Mouse (Mus musculus) fibroblast of lung, adult 2 months (primary cell): ENCODE data around the gene Smg7.

ENCODE experiments used
- DNase-seq: peaks from one replicate; pipeline ENCODE4 v3.0.0-alpha.2; 2011; ENCODE audit warnings: low read depth

The Smg7 gene

DNA sequence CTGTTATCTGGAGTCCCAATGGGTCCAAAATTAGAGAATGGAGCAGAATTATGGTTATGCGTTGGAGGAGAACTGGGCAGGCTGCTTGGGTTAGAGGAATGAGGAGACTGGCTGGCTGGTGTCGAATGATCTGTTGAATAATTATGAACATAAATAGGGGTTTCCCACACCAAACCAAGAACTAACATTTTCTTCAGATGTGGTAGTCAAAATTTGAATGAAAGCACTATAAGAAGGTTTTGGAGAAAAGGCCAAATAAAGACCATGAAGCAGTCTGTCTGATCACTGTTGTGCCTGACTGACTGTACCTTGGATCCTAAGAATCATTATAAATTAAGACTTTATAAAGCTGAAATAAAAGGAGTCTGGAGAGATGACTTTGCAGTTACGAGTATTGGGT, 62.1 kb downstream of the Smg7 start:
- DNase-seq = no peak

- no peak for DNase-seq
Observed at GRCm38 (mm10) chr1:152838841-152839240, 63.6 kb downstream of the Smg7 start.

DNA sequence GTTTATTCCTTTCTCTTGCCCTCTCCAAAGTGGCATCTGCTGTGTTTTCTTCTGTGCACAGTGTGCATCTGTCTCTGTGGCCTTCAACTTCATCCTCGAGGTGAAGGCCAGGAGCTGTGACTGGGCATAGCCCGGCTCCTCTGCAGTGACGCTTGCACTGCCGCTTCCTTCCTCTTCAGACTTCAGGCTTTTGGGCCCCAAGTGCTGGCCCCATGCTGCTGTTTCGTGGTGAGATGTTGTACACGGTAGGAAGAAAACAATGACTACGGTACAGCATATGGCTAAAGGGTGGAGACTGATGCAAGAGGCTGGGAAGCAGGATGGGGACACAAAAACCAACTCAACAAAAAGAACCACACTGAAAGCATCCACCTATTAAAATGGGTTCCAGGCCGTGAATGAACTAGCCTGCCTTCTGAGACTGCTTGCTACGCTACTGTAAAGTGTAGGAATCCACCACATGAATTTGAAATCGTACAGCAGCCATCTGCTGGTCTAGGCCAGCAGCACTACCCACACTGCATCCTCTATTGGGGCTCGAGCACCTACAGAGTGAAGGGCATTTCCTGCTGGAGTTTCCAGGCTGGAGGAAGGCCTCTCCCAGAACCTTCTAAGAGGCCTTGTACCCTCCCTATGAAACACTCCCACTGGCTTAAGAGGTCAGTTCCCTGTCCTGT, 64.3 kb downstream of the Smg7 start:
- no peak for DNase-seq

- no peak for DNase-seq
Observed at GRCm38 (mm10) chr1:152835061-152835460, 67.4 kb downstream of the Smg7 start.

- no peak for DNase-seq
Observed at GRCm38 (mm10) chr1:152832316-152832715, 70.1 kb downstream of the Smg7 start.

DNA sequence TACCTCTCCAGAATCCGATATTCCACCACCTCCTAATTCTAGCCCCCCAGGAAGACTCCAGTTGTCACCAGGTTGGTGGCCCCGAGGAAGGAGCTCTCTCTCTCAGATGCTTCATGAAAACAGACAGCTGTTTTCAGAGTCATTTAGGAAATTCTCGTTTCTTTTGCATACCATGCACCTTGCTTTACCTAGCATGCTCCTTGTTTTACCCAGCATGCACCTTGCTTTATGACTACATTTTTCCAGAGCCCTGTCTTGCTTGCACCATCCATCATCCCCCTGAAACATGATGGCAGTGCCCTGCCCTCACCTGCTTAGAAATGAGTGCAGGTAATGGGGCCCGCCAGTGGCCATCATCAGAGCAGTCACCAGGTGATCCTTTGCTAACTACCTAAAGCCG, 70.8 kb downstream of the Smg7 start:
- DNase-seq = no peak

DNA sequence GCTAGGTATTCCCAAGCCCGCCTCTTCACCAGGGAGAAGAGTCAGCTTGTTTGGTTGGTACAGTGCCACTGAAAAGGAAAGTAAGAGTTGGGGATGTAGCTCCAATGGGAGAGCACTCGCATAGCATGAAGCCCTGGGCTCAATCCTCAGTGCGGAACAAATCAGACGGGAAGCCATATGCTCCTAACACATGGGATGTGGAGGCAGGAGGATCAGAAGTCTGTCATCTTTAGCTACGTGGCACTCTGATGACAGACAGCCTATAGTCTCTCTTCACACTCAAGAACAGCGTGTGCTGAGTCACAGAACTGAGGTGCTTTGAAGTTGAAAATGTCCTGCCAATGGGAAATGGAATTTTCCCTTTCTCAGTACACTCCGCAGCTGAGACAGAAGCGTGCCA, 71.4 kb downstream of the Smg7 start:
- no peak for DNase-seq

DNA sequence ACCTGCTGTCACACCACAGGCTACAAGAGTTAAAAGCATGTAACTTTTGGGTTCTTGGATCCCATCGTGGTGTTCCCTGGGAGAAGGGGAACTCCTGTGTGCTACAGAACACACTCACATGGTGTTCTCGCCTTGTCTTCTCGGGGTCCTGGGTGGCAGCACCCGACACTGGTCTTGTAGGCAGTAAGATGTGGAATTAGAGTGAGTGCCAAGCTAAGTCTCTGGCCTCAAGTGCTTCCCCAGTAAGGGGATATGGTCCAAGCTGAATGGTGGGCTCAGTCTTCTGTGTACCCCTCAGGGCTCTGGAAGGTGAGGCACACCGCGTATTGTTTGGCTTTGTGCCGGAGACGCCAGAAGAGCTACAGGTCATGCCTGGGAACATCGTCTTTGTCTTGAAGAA, 72.4 kb downstream of the Smg7 start:
- DNase-seq = no peak

GRCm38 (mm10) chr1:152828637-152829355, 73.7 kb downstream of the Smg7 start:
- DNase-seq = no peak

DNA sequence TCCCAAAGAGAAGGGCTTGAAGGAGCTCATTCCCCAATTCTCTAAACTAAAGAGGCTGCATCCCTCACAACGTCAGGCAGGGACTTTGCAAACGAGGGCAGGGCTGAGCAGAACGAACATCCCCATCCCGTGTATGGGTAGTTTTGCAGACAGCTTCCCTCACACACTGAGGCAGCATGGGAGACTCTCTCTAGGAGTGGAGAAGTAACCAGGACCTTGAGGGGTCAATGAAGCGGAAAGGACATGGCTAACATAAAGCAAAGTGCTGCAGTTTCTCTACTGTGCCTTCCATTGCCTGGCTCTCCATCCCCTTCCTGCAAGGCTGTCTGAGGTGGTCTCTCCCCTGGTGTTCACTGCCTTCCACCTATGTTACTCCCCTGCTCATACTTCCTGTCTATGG, 74.3 kb downstream of the Smg7 start:
- DNase-seq = no peak

DNA sequence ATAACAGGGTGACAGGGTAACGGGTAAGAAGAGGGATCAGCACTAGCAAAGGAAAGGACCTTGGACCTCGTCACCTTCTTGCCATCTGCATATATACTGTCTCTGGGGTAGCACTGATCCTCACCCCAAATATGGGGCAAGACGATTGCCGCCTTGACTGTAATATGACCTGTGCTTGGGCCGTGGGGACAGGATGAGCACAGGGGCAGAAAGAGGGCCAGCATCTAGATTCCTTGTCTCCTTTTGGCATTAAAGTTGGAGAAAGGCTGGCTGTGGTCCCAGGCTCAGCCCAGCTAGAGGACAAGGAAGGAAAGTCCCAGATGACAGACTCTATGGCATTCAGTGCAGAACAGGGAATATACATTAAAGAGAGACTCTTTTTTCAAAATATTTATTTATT, 76.0 kb downstream of the Smg7 start:
- DNase-seq = no peak

GRCm38 (mm10) chr1:152824206-152824605, 78.2 kb downstream of the Smg7 start:
- DNase-seq = no peak

DNA sequence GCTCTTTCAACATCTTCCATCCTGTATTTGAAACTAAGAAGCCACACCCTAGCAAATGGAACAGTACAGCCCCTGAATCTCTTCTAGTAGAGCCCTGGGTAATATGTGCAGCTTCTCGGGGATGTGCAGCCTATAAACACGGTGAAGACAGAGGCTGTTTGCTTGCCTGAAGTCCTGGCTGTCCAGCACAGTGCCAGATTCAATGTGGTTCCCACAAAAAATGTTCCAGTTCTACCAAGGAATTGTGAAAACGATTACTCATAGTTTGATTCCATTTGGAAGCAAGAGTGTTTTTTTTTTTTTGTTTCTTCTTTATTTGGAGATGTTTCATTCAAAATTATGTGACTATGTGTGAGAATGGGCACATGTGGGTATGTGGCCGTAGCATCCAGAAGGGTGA, 80.7 kb downstream of the Smg7 start:
- DNase-seq = peak; percentile 80

DNA sequence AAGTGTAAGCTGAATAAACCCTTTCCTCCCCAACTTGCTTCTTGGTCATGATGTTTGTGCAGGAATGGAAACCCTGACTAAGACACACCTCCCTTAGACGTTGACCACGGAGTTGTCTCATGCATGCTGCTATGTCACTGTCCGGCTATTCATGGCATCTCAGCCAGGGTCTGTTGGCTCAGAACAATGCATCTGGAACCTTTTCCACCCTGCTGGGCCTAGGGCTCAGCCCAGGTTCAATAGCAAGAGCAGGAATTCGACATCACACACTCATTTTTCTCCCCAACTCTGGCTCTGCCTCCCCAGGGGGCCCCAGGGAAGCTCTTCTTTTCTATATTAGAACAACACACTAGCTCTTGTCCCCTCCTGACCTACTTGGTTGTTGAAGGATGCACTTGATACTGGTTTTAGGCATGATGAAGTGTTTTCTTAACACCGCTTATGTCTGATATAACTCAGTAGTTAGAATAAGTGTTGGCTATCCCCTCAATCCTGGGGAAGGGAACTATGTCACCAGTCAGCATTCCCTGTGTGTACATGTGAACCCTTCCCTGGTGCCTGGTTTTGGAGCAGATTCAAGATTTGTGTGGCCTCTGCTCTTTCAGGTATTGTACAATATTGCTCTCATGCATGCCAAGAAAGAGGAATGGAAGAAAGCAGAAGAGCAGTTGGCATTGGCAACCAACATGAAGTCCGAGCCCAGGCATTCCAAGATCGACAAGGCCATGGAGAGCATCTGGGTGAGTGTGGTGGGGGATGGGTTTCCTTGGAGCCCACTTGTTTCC, 81.3 kb downstream of the Smg7 start:
- DNase-seq = peak; percentile 15

GRCm38 (mm10) chr1:152819558-152819957, 82.9 kb downstream of the Smg7 start:
- DNase-seq = no peak

DNA sequence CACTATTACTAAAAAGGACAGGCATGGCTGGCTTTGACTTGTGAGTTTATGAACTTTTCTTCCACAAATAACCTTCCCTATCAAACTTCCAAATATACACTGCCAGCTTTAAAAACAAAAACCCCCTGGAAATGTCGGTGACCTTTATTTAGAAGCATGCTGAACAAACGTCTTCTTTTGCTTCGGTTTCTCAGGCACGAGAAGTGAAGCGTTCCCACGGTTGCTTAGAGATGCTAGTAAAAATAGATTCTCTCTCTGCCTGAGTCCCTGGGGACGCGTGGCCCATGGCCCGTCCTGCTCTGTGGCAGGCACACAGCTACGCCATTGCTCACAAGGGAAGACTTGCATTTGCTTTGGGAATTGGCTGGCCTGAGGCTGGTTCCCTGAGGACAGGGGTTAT, 84.7 kb downstream of the Smg7 start:
- no peak for DNase-seq

DNA sequence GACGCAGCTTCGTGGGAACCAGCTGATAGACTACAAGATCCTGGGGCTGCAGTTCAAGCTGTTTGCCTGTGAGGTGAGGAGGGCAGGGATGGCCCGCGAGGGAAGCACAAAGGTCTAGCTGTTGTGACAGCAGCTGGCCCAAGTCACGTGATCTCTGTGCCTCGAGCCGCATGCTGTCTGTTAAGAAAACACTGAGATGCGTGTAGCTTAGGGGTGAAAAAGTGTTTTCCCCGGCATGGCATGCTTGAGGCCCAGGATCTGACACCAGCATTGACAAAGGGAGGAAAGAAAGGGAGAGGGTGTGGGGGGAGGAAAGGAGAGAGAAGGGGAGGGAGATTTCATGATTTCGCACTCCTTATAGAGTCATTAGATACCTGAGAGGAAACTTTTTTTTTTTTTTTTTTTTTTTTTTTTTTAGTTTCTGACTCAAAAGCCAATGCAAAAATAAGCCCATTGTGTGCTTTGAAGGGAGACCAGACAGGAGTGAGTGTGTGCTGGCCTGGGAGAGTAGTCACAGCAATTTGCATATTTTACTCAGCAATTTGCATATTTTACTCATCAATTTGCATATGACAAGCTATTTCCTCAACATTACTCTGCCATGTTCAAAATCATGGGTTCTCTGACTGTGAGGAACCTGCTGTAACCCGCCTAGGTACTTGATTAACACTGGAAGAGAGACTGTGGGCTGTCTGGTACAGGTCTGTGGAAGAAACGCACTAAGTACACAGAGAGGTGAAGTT, 85.2 kb downstream of the Smg7 start:
- DNase-seq = no peak

DNA sequence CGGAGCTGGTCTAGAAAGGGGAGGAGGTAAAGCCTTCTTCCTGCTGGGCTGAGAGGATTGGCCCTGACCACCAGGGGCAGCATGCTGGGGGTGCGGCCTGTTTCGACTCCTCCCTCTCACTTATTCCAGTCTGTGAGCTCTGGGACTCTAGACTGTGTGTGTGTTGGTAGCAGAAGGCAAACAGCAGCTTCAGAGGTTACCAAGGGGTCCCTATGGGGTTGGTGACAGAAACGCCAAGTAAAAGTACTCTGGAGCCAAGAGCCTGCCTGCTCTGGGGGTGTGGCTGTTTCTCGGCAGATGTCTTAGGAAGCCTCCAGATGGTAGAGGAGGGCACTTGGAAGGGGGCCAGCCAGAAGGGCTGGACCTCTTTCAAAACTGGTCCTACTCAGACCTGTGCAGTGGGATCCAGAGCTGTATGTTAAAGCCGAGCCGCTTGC, 87.2 kb downstream of the Smg7 start:
- DNase-seq = no peak

GRCm38 (mm10) chr1:152810533-152811439, 91.7 kb downstream of the Smg7 start:
- no peak for DNase-seq

GRCm38 (mm10) chr1:152809541-152810252, 92.7 kb downstream of the Smg7 start:
- DNase-seq = no peak

DNA sequence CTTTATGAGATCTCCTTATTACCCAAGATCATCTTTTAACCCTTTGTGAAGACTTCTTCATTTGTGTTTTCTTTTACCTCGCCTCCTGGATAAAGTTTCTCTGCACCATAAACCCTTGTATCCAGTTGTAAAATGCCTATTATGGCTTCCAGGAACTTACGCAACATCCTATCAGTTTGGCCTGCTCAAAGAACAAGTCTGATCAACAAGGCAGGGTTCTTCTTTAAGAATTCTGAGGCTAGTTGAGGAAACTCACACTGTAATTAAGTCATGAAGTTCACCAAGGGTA, 94.1 kb downstream of the Smg7 start:
- no peak for DNase-seq
